Mouse (Mus musculus) intestine, embryonic 15.5 days (tissue): ENCODE results near the gene Insr. TPM values are rescaled to one million over a fixed set of nuclear protein-coding genes. Genes with fewer than 3 reads are reported as not detected.
"Not testable (repeated sequence)": the region's sequence is repeated elsewhere in the genome, so short reads cannot be mapped to it uniquely, and the experiment has no call there.

Source experiments
- ATAC-seq: fragments of 200-750 bp; cut with Nextera tagmentation; 2 replicates; pipeline ENCODE4 v1.8.0; 2017; ENCODE audit warnings: moderate TSS enrichment, moderate library complexity
- H3K27ac ChIP-seq: fragments of 300-500 bp; sonication (generic); 2 replicates; pipeline ENCODE4 v1.5.1; 2015; ENCODE audit warnings: mild to moderate bottlenecking, inconsistent platforms
- H3K27me3 ChIP-seq: fragments of 300-500 bp; sonication (generic); replicated peaks from 2 replicates; pipeline ENCODE4 v1.6.1; 2015; ENCODE audit warnings: inconsistent platforms
- H3K36me3 ChIP-seq: fragments of 300-500 bp; sonication (generic); 2 replicates; pipeline ENCODE4 v1.6.1; 2015; ENCODE audit warnings: inconsistent platforms
- H3K4me1 ChIP-seq: fragments of 300-500 bp; sonication (generic); replicated peaks from 2 replicates; pipeline ENCODE4 v1.6.1; 2015; ENCODE audit warnings: inconsistent platforms
- H3K4me2 ChIP-seq: fragments of 300-500 bp; sonication (generic); replicated peaks from 2 replicates; pipeline ENCODE4 v1.6.1; 2015; ENCODE audit warnings: mild to moderate bottlenecking, inconsistent platforms
- H3K4me3 ChIP-seq: fragments of 300-500 bp; sonication (generic); replicated peaks from 2 replicates; pipeline ENCODE4 v1.5.1; 2015; ENCODE audit warnings: inconsistent platforms
- H3K9ac ChIP-seq: fragments of 300-500 bp; sonication (generic); 2 replicates; pipeline ENCODE4 v1.6.1; 2015; ENCODE audit warnings: inconsistent platforms
- H3K9me3 ChIP-seq: fragments of 300-500 bp; sonication (generic); 2 replicates; pipeline ENCODE4 v1.6.1; 2016; ENCODE audit warnings: inconsistent platforms
- WGBS: fragments of 180-500 bp; shearing (Covaris S2); methylation state at CpG from one replicate; pipeline ENCODE4 v1.1.7; 2015; 5-methylcytosine and 5-hydroxymethylcytosine counted together
- polyA plus RNA-seq: library from polyadenylated mRNA; unstranded; fragments of >200 nt; fragmentation: Nextera tagmentation; extraction: Ambion mirVana; gene quantifications from 2 replicates; pipeline ENCODE4 v1.2.1, GENCODE M21; 2015

Insr gene
- polyA plus RNA-seq, 1 experiment from 2014 or later, result 31.8 TPM

GRCm38 (mm10) chr8:3208729-3209128 is 70.7 kb downstream of the Insr start:
- Histone ChIP-seq H3K36me3 (0 out of 2 replicates have a peak, but pooled peaks cover 3% of the 10 kb centered on the region), H3K4me3 (no peak overlapping the region), H3K4me2 (no peak overlapping the region), H3K27ac (no peak overlapping the region), H3K9ac (no peak overlapping the region), H3K9me3 (no peaks in the 10 kb centered on the region), H3K4me1 (no peaks in the 10 kb centered on the region), H3K27me3 (no peaks in the 10 kb centered on the region)
- ATAC-seq, result no peak

- H3K9me3 ChIP-seq, result no peaks in the 10 kb centered on the region
- H3K4me2 ChIP-seq, result no peak overlapping the region
- no peaks in the 10 kb centered on the region for H3K4me1 ChIP-seq
- no peak overlapping the region for H3K4me3 ChIP-seq
- H3K27me3 ChIP-seq, result no peaks in the 10 kb centered on the region
- 0 out of 2 replicates have a peak, but pooled peaks cover 7% of the 10 kb centered on the region for H3K36me3 ChIP-seq
- H3K27ac ChIP-seq, result no peak overlapping the region
- WGBS, result 84% methylated on average over 3 of the region's 3 CpGs
- ATAC-seq, result no peak
- no peak overlapping the region for H3K9ac ChIP-seq
Measured at GRCm38 (mm10) chr8:3204758-3205443, 74.5 kb downstream of the Insr start.

DNA sequence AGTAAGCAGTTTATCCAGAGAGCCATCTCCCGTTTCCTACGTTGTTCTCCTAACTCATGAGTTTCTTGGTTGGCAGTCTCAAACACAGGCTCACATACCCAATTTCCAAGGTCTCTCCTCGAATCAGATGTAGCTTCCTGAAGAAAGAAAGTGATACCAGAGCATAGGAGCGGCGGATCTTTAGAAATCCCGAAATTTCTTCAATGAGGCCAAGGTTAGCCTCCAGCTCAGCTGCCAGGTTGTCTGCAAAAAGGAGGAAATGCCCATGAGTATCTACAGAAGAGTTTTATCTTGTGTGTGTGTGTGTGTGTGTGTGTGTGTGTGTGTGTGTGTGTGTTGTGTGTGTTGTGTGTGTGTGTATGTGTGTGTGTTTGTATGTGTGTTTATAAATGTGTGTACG is 76.6 kb downstream of the Insr start:
- Histone ChIP-seq H3K9ac (no peak overlapping the region), H3K4me1 (no peaks in the 10 kb centered on the region), H3K9me3 (no peaks in the 10 kb centered on the region), H3K36me3 (0 out of 2 replicates have a peak, but pooled peaks cover 6% of the 10 kb centered on the region), H3K4me2 (no peak overlapping the region), H3K4me3 (no peak overlapping the region), H3K27ac (no peak overlapping the region), H3K27me3 (no peaks in the 10 kb centered on the region)
- no peak for ATAC-seq
- WGBS, result 93% methylated on average over 7 of the region's 7 CpGs

DNA sequence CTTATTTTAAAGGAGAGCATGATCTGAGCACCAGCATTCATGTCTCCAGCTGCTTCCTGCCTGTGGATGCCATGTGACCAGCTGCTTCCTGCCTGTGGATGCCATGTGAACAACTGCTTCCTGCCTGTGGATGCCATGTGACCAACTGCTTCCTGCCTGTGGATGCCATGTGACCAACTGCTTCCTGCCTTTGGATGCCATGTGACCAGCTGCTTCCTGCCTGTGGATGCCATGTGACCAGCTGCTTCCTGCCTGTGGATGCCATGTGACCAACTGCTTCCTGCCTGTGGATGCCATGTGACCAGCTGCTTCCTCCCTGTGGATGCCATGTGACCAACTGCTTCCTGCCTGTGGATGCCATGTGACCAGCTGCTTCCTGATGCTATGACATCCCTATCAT is 85.1 kb downstream of the Insr start:
- not testable (repeated sequence) for H3K9ac ChIP-seq, H3K27me3 ChIP-seq, ATAC-seq, H3K4me3 ChIP-seq, H3K4me2 ChIP-seq, H3K9me3 ChIP-seq, H3K27ac ChIP-seq, H3K4me1 ChIP-seq
- peaks cover 30% of the 10 kb centered on the region for H3K36me3 ChIP-seq

GRCm38 (mm10) chr8:3191006-3191405 is 88.4 kb downstream of the Insr start:
- no peak overlapping the region for H3K27ac ChIP-seq
- no peaks in the 10 kb centered on the region for H3K9me3 ChIP-seq
- ATAC-seq, result no peak
- H3K27me3 ChIP-seq, result no peaks in the 10 kb centered on the region
- no peak overlapping the region for H3K4me2 ChIP-seq
- no peak overlapping the region for H3K4me3 ChIP-seq
- no peak overlapping the region for H3K9ac ChIP-seq
- H3K36me3 ChIP-seq, result peaks cover 23% of the 10 kb centered on the region
- H3K4me1 ChIP-seq, result no peaks in the 10 kb centered on the region

DNA sequence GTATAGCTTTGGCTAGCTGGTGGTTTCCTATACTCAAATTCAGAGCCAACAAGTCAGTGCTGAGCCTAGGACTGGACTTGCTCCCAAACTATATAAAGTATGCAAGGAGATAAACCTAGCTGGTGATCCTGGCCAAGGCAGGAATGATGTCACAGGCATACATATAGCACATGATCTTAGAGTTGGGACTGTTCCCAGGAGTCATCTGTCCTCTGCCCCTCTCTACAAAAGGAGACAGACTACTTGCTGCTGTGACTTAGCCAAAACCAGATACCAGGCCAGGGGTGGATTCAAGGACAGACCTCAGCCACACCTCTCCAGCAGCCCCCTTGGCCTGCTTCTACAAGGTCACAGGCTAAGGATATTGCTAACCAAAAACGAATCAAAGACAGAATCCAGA is 92.0 kb downstream of the Insr start:
- 67% methylated on average over 1 of the region's 1 CpGs for WGBS
- H3K36me3 ChIP-seq, result no peaks in the 10 kb centered on the region; the same call in 1 of the 2 replicates
- H3K4me3 ChIP-seq, result no peak overlapping the region
- no peak for ATAC-seq
- no peak overlapping the region for H3K9ac ChIP-seq
- no peaks in the 10 kb centered on the region for H3K27me3 ChIP-seq
- H3K27ac ChIP-seq, result no peak overlapping the region
- H3K9me3 ChIP-seq, result no peaks in the 10 kb centered on the region
- no peaks in the 10 kb centered on the region for H3K4me1 ChIP-seq
- no peak overlapping the region for H3K4me2 ChIP-seq

- no peak for ATAC-seq
- H3K4me1 ChIP-seq, result no peaks in the 10 kb centered on the region
- H3K36me3 ChIP-seq, result peaks cover 13% of the 10 kb centered on the region
- no peak overlapping the region for H3K9ac ChIP-seq
- H3K4me2 ChIP-seq, result no peak overlapping the region
- H3K4me3 ChIP-seq, result no peak overlapping the region
- H3K27me3 ChIP-seq, result no peaks in the 10 kb centered on the region
- H3K9me3 ChIP-seq, result no peaks in the 10 kb centered on the region
- H3K27ac ChIP-seq, result no peak overlapping the region
- WGBS, result 73% methylated on average over 1 of the region's 1 CpGs
Measured at GRCm38 (mm10) chr8:3179930-3180329, 99.5 kb downstream of the Insr start.

DNA sequence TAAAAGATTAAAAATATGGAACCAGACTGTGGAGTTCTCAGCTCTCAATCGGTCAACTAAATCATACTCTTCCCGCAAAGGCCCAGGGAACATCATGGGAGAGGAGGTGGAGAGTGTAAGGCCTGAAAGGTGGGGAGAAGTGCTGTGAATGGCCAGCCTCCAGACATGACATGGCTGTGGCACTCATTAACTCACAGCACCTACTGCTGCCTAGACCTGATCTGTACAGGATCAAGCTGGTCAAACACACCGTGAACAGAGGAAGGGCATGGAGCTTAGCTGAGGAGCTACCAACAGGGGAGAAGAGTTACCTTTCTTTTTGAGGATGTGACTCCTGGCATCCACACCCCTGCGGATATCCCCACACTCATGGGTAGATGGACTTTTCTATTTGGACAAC is 102.0 kb downstream of the Insr start:
- Histone ChIP-seq H3K27me3 (no peaks in the 10 kb centered on the region), H3K4me2 (no peak overlapping the region), H3K36me3 (peaks cover 21% of the 10 kb centered on the region), H3K27ac (no peak overlapping the region), H3K4me3 (no peak overlapping the region), H3K4me1 (no peaks in the 10 kb centered on the region), H3K9me3 (no peaks in the 10 kb centered on the region), H3K9ac (no peak overlapping the region)
- no peak for ATAC-seq
- 97% methylated on average over 4 of the region's 4 CpGs for WGBS

- H3K9ac ChIP-seq, result no peak overlapping the region
- peaks cover 27% of the 10 kb centered on the region for H3K36me3 ChIP-seq
- no peak overlapping the region for H3K4me3 ChIP-seq
- no peak overlapping the region for H3K27ac ChIP-seq
- H3K4me1 ChIP-seq, result no peaks in the 10 kb centered on the region
- WGBS, result 69% methylated on average over 1 of the region's 1 CpGs
- no peak overlapping the region for H3K4me2 ChIP-seq
- no peaks in the 10 kb centered on the region for H3K27me3 ChIP-seq
- H3K9me3 ChIP-seq, result no peaks in the 10 kb centered on the region
- ATAC-seq, result no peak
Measured at GRCm38 (mm10) chr8:3172246-3172645, 107.2 kb downstream of the Insr start.

GRCm38 (mm10) chr8:3146506-3146905 is 132.9 kb downstream of the Insr start:
- H3K4me3 ChIP-seq, result no peak overlapping the region
- ATAC-seq, result no peak
- H3K9ac ChIP-seq, result no peak overlapping the region
- no peaks in the 10 kb centered on the region for H3K9me3 ChIP-seq
- no peaks in the 10 kb centered on the region for H3K4me1 ChIP-seq
- WGBS, result 73% methylated on average over 1 of the region's 1 CpGs
- no peak overlapping the region for H3K27ac ChIP-seq
- H3K27me3 ChIP-seq, result no peaks in the 10 kb centered on the region
- no peak overlapping the region for H3K4me2 ChIP-seq
- H3K36me3 ChIP-seq, result no peaks in the 10 kb centered on the region

DNA sequence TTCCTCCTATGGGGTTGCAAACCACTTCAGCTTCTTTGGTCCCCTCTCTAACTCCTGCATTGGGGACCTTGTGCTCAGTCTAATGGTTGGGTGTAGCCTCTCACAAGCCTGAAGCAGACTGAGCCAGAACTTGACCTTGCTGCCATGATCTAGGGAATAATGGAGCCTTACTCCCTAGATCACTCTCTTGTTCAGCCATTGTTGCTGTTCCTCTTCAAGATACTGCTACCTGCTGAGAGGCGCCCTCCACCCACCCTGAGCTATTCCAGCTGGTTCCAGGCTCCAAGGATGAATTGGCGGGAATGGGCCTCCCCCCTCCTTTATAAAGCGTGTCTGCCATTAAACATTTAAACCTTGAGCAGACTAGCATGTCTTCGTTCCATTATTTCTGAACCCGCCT is 179.0 kb downstream of the Insr start:
- H3K27ac ChIP-seq, H3K4me3 ChIP-seq, ATAC-seq, H3K9me3 ChIP-seq, H3K4me1 ChIP-seq, H3K4me2 ChIP-seq, H3K27me3 ChIP-seq, H3K9ac ChIP-seq, H3K36me3 ChIP-seq: not testable (repeated sequence)
- WGBS, result 85% methylated on average over 5 of the region's 5 CpGs
